Mouse (Mus musculus) naive thymus-derived CD4-positive, alpha-beta T cell, adult 2 months (primary cell): Measurements from ENCODE around the gene Sct.

ENCODE experiments used
- DNase-seq: peaks from one replicate; pipeline ENCODE4 v3.0.0-alpha.2; 2011; ENCODE audit warnings: low read depth

Gene Sct

DNA sequence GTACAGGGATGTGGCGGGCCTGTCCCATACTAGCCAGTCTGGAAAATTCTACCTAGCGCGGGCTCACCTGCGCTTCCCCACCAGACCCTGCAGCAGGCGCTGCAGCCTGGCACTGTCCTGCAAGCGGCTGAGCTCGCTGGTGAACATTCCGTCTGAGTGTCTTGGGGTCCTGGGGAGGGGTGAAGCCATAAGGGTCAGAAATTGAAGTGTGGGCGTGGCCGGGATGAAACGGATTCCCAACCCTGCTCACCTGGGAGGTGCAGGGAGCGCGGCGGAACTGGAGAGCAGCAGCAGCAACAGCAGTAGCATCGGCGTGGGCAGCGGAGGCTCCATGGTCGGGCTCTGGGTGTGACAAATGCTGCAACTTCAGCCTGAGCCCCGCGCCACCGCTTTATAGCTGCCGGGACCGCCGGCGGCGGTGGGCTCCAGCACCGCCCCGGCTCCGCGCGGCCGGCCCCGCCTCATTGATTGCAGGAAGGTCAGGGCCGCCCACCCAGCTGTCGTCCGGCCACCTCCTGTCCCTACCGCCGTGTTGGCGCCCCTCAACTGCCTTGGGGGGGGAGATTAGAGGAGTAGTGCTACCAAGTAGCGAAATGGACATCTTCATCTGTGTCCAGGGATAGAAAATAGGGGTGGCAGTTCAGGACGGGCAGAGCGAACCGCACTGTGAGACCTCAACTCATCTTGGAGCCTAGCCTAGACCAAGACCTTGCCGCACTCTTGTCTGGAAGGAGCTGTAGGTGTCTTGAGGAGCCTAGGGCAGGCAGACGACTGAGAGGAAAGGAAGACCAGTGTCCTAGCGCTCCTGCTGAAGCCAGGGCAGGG is at the start of gene Sct:
Gene Sct (minus strand): TSS at position 368 of the 825 bp plus-strand sequence.
- peak; percentile 57 for DNase-seq

- DNase-seq, result no peak
Measured at GRCm38 (mm10) chr7:141328373-141328990, 49.5 kb upstream of the Sct start.

DNA sequence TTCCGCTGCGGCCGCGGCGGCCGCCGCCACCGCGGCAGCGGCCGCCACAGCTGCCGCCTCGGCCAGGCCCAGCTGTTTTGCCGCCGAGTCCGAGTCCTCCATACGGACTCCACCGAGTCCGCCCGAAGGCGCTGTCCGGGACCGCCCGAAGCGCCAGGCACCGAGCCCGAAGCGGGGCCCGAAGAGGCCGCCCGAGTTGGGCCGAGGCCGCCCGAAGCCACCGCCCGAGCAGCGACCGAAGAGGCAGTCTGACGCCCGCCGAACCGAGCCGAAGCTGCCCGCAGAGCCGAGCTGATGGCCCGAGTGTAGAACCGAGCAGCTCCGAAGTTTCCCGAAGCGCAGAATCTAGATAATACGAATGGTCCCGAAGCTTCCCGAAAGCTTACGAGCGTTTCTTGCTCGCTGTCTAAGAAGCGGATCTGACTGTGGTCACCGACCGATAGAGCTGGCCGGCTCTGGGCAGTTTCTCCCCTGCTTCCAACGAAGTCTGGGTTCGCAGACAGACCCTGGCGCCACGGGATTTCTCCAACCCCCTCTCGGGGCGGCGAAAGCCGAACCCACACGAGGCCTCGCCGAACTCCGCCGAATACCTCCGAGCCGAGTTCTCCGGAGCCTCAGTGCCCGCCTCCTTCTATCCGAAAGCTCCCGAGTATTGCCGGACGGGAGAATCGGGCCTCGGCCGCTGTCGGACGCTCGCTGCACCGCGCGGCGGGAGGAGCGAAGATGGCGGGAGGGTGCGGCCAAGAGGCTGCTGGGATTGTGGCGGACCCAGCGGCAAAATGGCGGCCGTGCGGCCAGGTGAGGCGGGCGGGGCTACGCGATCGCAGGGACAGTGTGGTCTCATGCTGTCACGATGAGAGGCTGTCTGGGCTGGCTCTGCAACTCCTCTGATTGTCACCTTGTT is 48.8 kb upstream of the Sct start, which contains the start of the genes Deaf1 and Tmem80:
Gene Deaf1 (minus strand): TSS at position 222 of the 904 bp plus-strand sequence.
Gene Tmem80 (plus strand): TSS at position 271 of the 904 bp plus-strand sequence.
- DNase-seq, result peak; percentile 99

GRCm38 (mm10) chr7:141326546-141327446 is 47.9 kb upstream of the Sct start:
- DNase-seq, result no peak

DNA sequence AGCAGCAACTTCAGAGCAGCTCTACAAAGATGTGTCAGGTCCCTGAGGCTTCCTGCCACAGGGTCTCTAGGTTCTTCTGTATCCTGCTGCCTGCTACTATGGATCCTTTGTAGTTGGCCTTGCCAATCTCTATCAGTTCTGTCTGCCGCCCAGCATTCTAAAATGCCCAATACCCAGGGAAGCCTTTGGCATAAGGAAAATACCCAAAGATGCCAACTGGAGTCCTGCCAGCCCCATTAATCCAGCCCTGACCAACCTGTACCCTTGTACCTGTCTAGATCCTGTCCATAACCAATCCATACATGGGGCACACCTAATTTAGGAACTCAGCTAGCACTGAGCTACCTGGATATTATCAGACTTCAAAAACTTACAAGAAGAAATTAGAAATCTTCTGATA is 45.8 kb upstream of the Sct start:
- no peak for DNase-seq

DNA sequence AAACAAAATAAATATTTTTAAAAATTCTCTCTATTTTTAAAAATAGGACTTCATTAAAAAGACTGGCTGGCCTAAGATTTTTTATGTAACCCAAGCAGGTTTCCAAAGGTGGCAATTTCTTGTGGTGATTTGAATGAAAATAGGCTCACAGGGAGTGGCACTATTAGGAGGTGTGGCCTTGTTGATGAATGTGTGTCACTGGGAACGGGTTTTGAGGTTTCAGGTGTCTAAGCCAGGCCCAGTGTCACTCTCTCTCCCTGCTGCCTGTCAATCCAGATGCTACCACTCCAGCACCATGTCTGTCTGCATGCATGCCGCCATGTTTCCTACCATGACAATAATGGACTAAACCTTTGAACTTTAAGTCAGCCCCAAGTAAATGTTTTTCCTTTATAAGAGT is 40.5 kb upstream of the Sct start:
- DNase-seq, result no peak

GRCm38 (mm10) chr7:141317619-141318132 is 38.7 kb upstream of the Sct start:
- DNase-seq, result no peak

DNA sequence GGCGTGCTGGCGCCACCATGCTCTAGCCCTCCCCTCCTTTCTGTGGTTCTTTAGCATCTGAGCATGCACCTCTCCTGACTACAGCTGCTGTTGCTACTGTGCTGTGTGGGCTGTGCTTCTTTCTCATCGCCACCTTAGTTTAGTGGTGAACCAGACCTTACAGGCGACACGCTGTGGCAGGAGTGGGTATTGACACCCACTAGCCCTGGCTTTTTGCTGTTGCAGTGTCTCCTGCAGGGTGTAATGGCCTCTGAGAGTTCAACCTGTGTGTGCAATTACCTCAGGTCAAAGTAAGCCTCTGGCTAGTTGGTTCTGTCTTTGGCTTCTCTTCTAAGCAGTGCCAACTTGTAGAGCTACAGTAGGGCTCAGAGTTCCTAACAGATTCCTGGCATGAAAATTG is 37.0 kb upstream of the Sct start:
- DNase-seq, result peak; percentile 79

GRCm38 (mm10) chr7:141315076-141315475 is 36.1 kb upstream of the Sct start:
- DNase-seq, result no peak

DNA sequence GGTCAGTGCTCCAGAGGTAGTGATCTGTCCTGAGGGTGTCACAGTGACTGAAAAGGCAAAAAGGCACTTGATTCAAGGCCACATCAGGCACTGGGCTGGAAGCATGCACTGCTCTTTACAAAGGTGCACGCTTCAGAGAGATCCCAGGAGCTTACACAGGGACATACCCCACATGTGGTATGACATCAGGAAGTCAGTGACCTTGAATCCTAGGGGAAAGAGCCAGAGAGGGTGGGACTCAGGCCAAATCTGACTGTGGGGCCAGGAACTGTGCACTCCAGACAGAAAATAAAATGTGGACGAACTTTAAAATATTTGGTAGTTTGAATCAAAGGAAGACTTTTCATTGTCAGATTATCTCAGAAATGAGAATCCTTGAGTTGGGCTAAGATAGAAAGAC is 35.5 kb upstream of the Sct start:
- DNase-seq, result no peak

DNA sequence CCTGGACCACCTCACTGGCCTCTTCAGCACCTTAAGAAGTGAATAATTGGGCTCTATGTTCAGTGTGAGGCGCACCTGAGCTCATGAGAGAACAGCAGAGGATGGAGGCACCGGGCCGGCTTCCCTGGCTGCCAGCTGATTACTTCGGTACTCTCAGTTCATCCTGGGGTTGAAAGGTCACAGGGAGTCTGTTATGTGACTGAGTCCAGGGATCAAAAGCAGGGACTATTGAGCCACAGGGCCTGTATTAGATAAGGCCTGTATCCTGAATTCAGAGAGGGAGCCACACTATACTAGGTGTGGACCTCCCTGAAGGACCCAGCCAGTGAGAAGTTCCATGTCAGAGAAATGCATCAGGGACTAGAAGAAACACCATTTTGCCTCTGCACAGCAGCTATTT is 25.6 kb upstream of the Sct start:
- DNase-seq, result no peak

- DNase-seq, result peak; percentile 73
Measured at GRCm38 (mm10) chr7:141302702-141303268, 23.9 kb upstream of the Sct start.

DNA sequence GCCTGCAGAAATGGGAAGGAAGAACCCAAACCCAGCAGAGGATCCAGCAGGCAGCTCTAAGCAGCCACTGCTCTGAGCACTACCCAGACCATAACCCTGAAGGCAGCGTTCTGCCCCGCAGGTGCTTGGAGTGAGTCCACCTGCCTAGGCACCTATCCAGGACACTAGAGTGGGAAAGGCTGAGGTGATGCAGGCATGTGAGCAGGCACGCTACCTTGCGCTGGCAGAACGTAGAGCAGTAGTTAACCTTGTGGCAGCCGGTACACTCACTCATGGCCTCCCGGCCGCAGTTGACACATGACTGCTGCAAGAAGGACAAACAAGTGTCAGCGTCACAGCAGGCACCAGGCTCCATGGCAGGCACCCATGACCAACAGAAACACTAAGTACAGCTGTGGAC is 22.5 kb upstream of the Sct start:
- no peak for DNase-seq

DNA sequence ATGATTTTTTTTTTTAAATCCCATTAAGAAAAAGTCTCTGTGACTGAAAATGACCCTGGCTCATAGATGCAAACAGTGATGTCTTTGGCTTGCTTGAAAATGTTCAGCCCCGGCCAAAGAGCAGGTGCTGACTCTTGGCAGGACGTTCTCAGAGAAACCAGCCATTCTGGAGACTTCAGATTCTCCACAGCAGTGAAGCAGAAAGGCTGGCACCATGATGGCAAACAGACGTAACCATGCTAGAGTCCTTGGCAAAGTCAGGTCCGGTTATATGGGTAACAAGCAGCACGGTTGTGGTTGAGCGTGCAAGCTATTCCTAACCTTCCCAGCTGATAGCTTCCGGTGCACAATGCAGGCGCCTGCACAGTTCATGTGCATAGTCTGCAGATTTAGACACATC is 20.2 kb upstream of the Sct start:
- DNase-seq, result no peak

DNA sequence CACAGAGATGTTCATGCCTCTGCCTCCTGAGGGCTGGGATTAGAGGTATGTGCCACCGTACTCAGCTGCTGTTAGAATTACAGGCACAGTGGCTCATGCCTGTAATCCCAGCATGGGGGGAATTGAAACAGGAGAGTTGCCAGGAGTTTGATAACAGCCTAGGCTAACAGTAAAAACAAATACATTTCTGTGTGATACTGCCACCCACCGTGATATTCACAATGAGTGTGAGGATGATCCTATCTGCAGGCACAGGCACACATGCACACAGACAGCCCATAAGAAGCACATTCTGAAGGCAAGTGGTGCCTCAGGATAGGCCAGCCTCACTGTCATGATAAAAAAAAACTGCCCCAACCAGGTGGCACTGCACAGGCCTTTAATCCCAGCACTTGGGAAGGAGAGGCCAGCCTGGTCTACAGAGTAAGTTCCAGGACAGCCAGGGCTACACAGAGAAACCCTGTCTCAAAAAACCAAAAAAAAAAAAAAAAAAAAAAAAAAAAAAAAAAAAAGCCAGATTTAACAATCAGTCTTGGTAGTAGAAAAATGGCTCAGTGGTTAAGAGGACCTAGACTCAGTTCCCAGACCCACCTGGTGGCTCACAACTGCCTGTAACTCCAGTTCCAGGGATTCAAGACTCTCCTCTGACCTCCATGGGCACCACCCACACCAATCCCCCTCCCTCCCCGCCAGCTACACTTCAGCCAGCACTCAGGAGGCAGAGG is 19.2 kb upstream of the Sct start:
- no peak for DNase-seq

GRCm38 (mm10) chr7:141294479-141294878 is 15.5 kb upstream of the Sct start:
- no peak for DNase-seq

DNA sequence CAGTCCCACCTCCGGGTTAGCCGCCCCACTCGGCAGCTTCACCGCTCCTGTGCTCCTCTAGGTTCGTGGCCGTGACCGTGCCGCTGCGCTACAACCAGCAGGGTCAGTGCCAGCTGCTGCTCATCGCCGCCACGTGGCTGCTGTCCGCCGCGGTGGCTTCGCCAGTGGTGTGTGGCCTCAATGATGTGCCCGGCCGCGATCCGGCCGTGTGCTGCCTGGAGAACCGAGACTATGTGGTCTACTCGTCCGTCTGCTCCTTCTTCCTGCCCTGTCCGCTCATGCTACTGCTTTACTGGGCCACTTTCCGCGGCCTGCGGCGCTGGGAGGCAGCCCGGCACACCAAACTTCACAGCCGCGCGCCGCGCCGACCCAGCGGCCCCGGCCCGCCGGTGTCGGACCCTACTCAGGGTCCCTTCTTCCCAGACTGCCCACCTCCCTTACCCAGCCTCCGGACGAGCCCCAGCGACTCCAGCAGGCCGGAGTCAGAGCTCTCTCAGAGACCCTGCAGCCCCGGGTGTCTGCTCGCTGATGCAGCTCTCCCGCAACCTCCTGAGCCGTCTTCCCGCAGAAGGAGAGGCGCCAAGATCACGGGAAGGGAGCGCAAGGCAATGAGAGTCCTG is 15.0 kb upstream of the Sct start:
- no peak for DNase-seq

DNA sequence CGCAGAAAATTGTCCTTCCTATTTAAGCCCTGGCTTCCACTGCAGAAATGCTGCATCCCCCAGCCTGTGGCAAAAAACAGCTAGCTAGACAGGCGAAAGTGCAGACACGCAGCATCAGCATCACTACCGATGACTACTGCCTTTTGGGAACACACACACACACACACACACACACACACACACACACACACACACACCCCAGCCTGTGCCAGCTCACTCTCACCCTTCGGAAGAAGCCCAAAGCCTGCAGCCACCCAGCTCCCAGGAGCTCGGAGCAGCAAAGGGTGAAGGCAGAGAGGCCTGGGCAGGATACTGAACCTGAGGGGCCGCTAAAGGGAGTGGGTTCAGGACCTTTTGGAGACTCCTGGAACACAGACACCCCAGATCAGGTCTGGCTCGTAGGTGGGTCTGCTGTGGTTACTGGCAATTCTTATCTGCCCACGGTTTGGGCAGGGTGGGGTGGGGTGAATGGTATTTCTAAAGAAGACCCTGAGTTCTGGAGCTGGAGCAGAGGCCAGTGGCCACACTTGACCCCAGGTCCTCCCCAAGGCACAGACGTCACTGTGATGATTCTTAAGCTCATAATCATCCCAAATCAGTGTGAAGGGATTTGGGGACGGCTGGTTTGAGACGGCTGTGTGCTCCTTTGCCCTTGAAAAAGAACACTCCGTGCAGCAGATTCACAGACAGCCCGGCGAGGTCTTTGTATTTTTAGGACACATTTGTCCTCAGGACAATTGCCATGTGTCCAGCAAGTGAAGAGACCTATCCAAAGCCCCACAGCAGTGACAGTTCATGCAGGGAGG is 13.9 kb upstream of the Sct start:
- no peak for DNase-seq
